Mouse (Mus musculus) heart, adult 2 months (tissue): Measurements from ENCODE around the gene Ccdc162.

Experiments
- CTCF ChIP-seq: fragments of 200-600 bp; IDR thresholded peaks from 2 replicates; pipeline ENCODE4 v1.8.1; 2022; ENCODE audit warnings: antibody characterized with exemption, mild to moderate bottlenecking, moderate library complexity
- POLR2A ChIP-seq: fragments of 200-500 bp; IDR thresholded peaks from 2 replicates; pipeline ENCODE4 v1.6.1; 2011; ENCODE audit warnings: mild to moderate bottlenecking, low read depth, low read length, control low read depth; ENCODE audit not compliant: insufficient read depth

DNA sequence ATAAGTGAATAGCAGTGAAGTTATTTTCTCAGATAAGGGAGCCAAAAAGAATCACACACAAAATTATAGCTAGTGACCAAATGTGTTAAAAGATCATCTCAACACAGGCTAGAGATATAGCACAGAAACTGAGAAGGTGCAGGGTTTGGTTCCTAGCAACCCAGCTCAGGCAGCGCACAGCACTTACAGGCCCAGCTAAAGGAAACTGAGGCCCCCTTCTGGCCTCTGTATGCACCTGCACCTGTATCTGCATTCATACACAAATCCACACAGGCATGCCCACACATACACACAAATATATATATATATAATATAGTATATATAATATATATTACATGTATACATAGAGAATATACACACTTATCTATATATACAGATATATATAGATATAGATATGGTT, 84.4 kb downstream of the Ccdc162 start:
- no peak for TF ChIP-seq POLR2A
- peak; percentile 14; the same call in 1 of the 2 replicates for TF ChIP-seq CTCF
